ENCODE assay signal across 8 mouse cellular contexts in genomic region chr17:28621381-28622299, GRCm38 (mm10). TPM values are rescaled to one million over a fixed set of nuclear protein-coding genes. Genes with fewer than 3 reads are reported as not detected.
DNase-seq lines count a peak whose midpoint lies in the region; ATAC-seq and TF ChIP-seq lines count a peak whose summit lies in the region.

No protein-coding gene starts in this region.

- TF ChIP-seq CTCF in liver, adult 2 months (IDR thresholded peaks at IDR 0.05; ENCODE audit: low read depth, low read length): no peak

- peaks cover 24% of the 10 kb centered on the region; the same call in 1 of the 2 replicates for H3K79me2 ChIP-seq in liver, adult 2 months (ENCODE audit: control insufficient read depth, insufficient read depth, low read length)

- H3K4me2 ChIP-seq in embryonic facial prominence, embryonic 12.5 days (replicated peaks): peak overlapping the region; percentile 92

- peaks cover 17% of the 10 kb centered on the region for H3K4me1 ChIP-seq in embryonic facial prominence, embryonic 12.5 days
- H3K4me1 ChIP-seq in liver, adult 2 months (ENCODE audit: control insufficient read depth, insufficient read depth, low read length): no peaks in the 10 kb centered on the region; the same call in 1 of the 2 replicates

- H3K9ac ChIP-seq in embryonic facial prominence, embryonic 12.5 days: peak overlapping the region; percentile 95
- peak overlapping the region; percentile 91 for H3K9ac ChIP-seq in liver, adult 2 months (ENCODE audit: low read depth, low read length)

- H3K27me3 ChIP-seq in embryonic facial prominence, embryonic 12.5 days: no peaks in the 10 kb centered on the region
- no peaks in the 10 kb centered on the region for H3K27me3 ChIP-seq in liver, adult 2 months (ENCODE audit: control insufficient read depth, insufficient read depth, low read length)
- no peaks in the 10 kb centered on the region for H3K27me3 ChIP-seq in splenic B cell, adult 2 months (ENCODE audit: control insufficient read depth, insufficient read depth, low read length, poor library complexity, severe bottlenecking)

- H3K9me3 ChIP-seq in embryonic facial prominence, embryonic 12.5 days: no peaks in the 10 kb centered on the region

- DNase-seq in urinary bladder, adult 18-20 months (ENCODE audit: low spot score in 2 of 2): peak; percentile 13 to 50
- DNase-seq in urinary bladder, postnatal 10 days (ENCODE audit: low spot score): no peak
- peak; percentile 38 to 51 for DNase-seq in heart, adult 9 months (ENCODE audit: low spot score in 2 of 2)
- DNase-seq in kidney, adult 9 months: peak; percentile 80
- DNase-seq in liver, adult 2 months (ENCODE audit: extremely low read depth, low read depth, low spot score): peak; percentile 52
- peak; percentile 54 for DNase-seq in splenic B cell, adult 2 months (ENCODE audit: low read depth, low spot score)

- H3K4me3 ChIP-seq in embryonic facial prominence, embryonic 12.5 days: peak overlapping the region; percentile 87
- peak overlapping the region; percentile 93 for H3K4me3 ChIP-seq in liver, adult 2 months (ENCODE audit: insufficient read depth, low read depth, low read length)

- WGBS in embryonic facial prominence, embryonic 12.5 days: under 1% methylated on average over 68 of the region's 78 CpGs
- 1% methylated on average over 75 of the region's 78 CpGs for WGBS in liver, adult 2 months

- peak overlapping the region; percentile 88 for H3K27ac ChIP-seq in embryonic facial prominence, embryonic 12.5 days
- H3K27ac ChIP-seq in liver, adult 2 months (replicated peaks; ENCODE audit: insufficient read depth, low read depth, low read length): peak overlapping the region; percentile 42

- peaks cover 16% of the 10 kb centered on the region for H3K36me3 ChIP-seq in embryonic facial prominence, embryonic 12.5 days
- H3K36me3 ChIP-seq in liver, adult 2 months (ENCODE audit: control insufficient read depth, insufficient read depth, low read length): no peaks in the 10 kb centered on the region
- H3K36me3 ChIP-seq in splenic B cell, adult 2 months (ENCODE audit: control insufficient read depth, insufficient read depth, low read length, poor library complexity, severe bottlenecking): peaks cover 2% of the 10 kb centered on the region; the same call in 1 of the 2 replicates

- peak; percentile 6 for ATAC-seq in embryonic facial prominence, embryonic 12.5 days (ENCODE audit: insufficient number of reproducible peaks, insufficient read depth, low FRiP score, low TSS enrichment)
- peak; percentile 41 for ATAC-seq in monocyte, adult 5-6 weeks (replicated peaks; ENCODE audit: insufficient number of reproducible peaks, low FRiP score, low TSS enrichment, poor library complexity, severe bottlenecking)

- no peak for TF ChIP-seq POLR2A in liver, adult 2 months (IDR thresholded peaks at IDR 0.05; ENCODE audit: extremely low read depth, insufficient read depth, low read length)

RNA-seq across cellular contexts. Expression of gene Srpk1, which starts 0.9 kb away (rescaled TPM):
- polyA plus RNA-seq in embryonic facial prominence, embryonic 12.5 days (2016; fragmentation: Nextera tagmentation; extraction: Ambion mirVana): 95.1 and 96.2 TPM in 2 replicates
- 12.9 and 13.7 TPM in 2 replicates for total RNA-seq in liver, adult 2 months (2014; rRNA removed)
- polyA plus RNA-seq in liver, adult 2 months (2012; rRNA removed): 6.1 and 10.8 TPM in 2 replicates
- total RNA-seq in monocyte, adult 5-6 weeks (2017): 82.1 to 102 TPM (median 82.6 TPM) in 3 replicates

RNA-seq across cellular contexts. Expression of gene Lhfpl5, which starts 46.2 kb away (rescaled TPM):
- 0.60 and 0.84 TPM in 2 replicates for polyA plus RNA-seq in embryonic facial prominence, embryonic 12.5 days (2016; fragmentation: Nextera tagmentation; extraction: Ambion mirVana)
- total RNA-seq in liver, adult 2 months (2014; rRNA removed): not detected in 2 replicates
- polyA plus RNA-seq in liver, adult 2 months (2012; rRNA removed): not detected in 2 replicates
- total RNA-seq in monocyte, adult 5-6 weeks (2017): not detected in 3 replicates
